Mouse (Mus musculus): ENCODE measurements around the gene Ephb4.

- TF ChIP-seq CTCF (IDR thresholded peaks at IDR 0.05) (peak; percentile 41), EP300 (IDR thresholded peaks at IDR 0.05; ENCODE audit: insufficient read depth, low read depth, low read length) (no peak)
These were observed at the start of gene Ephb4 for GRCm38 (mm10) chr5:137349384-137350204.
